Comparison of ENCODE assay signal across 8 mouse cellular contexts in genomic region chr10:63024580-63024910, GRCm38 (mm10). TPM values are rescaled to one million over a fixed set of nuclear protein-coding genes. Genes with fewer than 3 reads are reported as not detected.
A peak's percentile ranks its signal among the peaks of the same experiment; 100 is the strongest.
DNase-seq lines count a peak whose midpoint lies in the region; ATAC-seq and TF ChIP-seq lines count a peak whose summit lies in the region.

No protein-coding gene starts in this region.

- peak overlapping the region; percentile 84 for H3K9ac ChIP-seq in heart, adult 2 months (ENCODE audit: low read depth, low read length)
- peak overlapping the region; percentile 89 for H3K9ac ChIP-seq in neural tube, embryonic 15.5 days (replicated peaks)

- H3K4me1 ChIP-seq in heart, adult 2 months (ENCODE audit: control insufficient read depth, insufficient read depth, low read length), result peaks cover 9% of the 10 kb centered on the region
- H3K4me1 ChIP-seq in lung, adult 2 months (ENCODE audit: control insufficient read depth, insufficient read depth, low read length), result peaks cover 4% of the 10 kb centered on the region
- peaks cover 53% of the 10 kb centered on the region for H3K4me1 ChIP-seq in neural tube, embryonic 15.5 days

- TF ChIP-seq CTCF in heart, adult 2 months (IDR thresholded peaks at IDR 0.05), result peak; percentile 73
- peak; percentile 36 for TF ChIP-seq CTCF in lung, adult 2 months (IDR thresholded peaks at IDR 0.05; ENCODE audit: insufficient read depth, low read length)

- H3K27me3 ChIP-seq in heart, adult 2 months (ENCODE audit: control insufficient read depth, insufficient read depth, low read length), result no peaks in the 10 kb centered on the region
- no peaks in the 10 kb centered on the region for H3K27me3 ChIP-seq in neural tube, embryonic 15.5 days (replicated peaks)

- TF ChIP-seq EP300 in heart, adult 2 months (IDR thresholded peaks at IDR 0.05; ENCODE audit: insufficient read depth, low read depth, low read length), result 0 out of 2 replicates have a peak, but pooled peaks have one; percentile 21

- peak overlapping the region; percentile 88 for H3K4me3 ChIP-seq in heart, adult 2 months
- H3K4me3 ChIP-seq in lung, adult 2 months (replicated peaks; ENCODE audit: extremely low read depth, low read depth, low read length), result peak overlapping the region; percentile 83
- peak overlapping the region; percentile 76 for H3K4me3 ChIP-seq in neural tube, embryonic 15.5 days (replicated peaks)

- H3K27ac ChIP-seq in heart, adult 2 months, result peak overlapping the region; percentile 99
- peak overlapping the region; percentile 100 for H3K27ac ChIP-seq in neural tube, embryonic 15.5 days (replicated peaks)

- DNase-seq in urinary bladder, postnatal 14 days (ENCODE audit: low spot score), result peak; percentile 70
- no peak for DNase-seq in urinary bladder, postnatal 10 days (ENCODE audit: low spot score)
- DNase-seq in heart, adult 2 months, result peak in 1 of 2 experiments; percentile 82
- DNase-seq in kidney, adult 9 months, result peak; percentile 84
- DNase-seq in lung, adult 2 months, result no peak
- peak; percentile 39 for DNase-seq in thymus, postnatal 4 days

- WGBS in heart, adult 2 months, result under 1% methylated on average over 8 of the region's 8 CpGs
- 0% methylated on average over 8 of the region's 8 CpGs for WGBS in lung, adult 2 months
- WGBS in neural tube, embryonic 15.5 days, result 0% methylated on average over 8 of the region's 8 CpGs

- H3K79me2 ChIP-seq in heart, adult 2 months (replicated peaks; ENCODE audit: control insufficient read depth, insufficient read depth, low read length), result no peaks in the 10 kb centered on the region

- intact Hi-C loops in heart, adult 2 months (cut with DNase I), result loop anchor here (5.0 to 10.0 kb wide), 5 partner anchors 90 to 360 kb away; partner anchors contain the start of genes Ccar1, Dnajc12, Herc4 and Sirt1

- no peak for TF ChIP-seq POLR2A in heart, adult 2 months (IDR thresholded peaks at IDR 0.05; ENCODE audit: insufficient read depth, low read depth, low read length)
- TF ChIP-seq POLR2A in lung, adult 2 months (IDR thresholded peaks at IDR 0.05; ENCODE audit: borderline replicate concordance, extremely low read depth, low read depth, low read length), result no peak; the same call in 1 of the 2 replicates

- peaks cover 13% of the 10 kb centered on the region for H3K36me3 ChIP-seq in heart, adult 2 months (ENCODE audit: control insufficient read depth, insufficient read depth, low read length)
- no peaks in the 10 kb centered on the region for H3K36me3 ChIP-seq in neural tube, embryonic 15.5 days

- peak overlapping the region; percentile 67 for H3K4me2 ChIP-seq in neural tube, embryonic 15.5 days

- ATAC-seq in common myeloid progenitor, adult 5-6 weeks (replicated peaks; ENCODE audit: low read depth, poor library complexity, severe bottlenecking), result peak; percentile 36
- ATAC-seq in neural tube, embryonic 15.5 days (ENCODE audit: low FRiP score), result peak; percentile 54; the same call in 1 of the 2 replicates

- H3K9me3 ChIP-seq in neural tube, embryonic 15.5 days (replicated peaks), result no peaks in the 10 kb centered on the region

RNA-seq across cellular contexts. Expression of gene Pbld2, which starts 0.4 kb away (rescaled TPM):
- total RNA-seq in common myeloid progenitor, adult 5-6 weeks (2017), result 0.09 TPM in 1 of 2 replicates, not detected in the other
- 1 to 10 TPM; 7.6 to 9.9 TPM for total RNA-seq in heart, adult 2 months (2021)
- polyA plus RNA-seq in heart, adult 2 months (2012; rRNA removed), result 0.98 and 2.1 TPM in 2 replicates
- polyA plus RNA-seq in lung, adult 2 months (2012; rRNA removed), result 1.7 and 2.2 TPM in 2 replicates
- 0.81 and 1.00 TPM in 2 replicates for polyA plus RNA-seq in neural tube, embryonic 15.5 days (2015; fragmentation: Nextera tagmentation; extraction: Ambion mirVana)

RNA-seq across cellular contexts. Expression of gene Hnrnph3, which starts 0.5 kb away (rescaled TPM):
- 49.4 and 69.0 TPM in 2 replicates for total RNA-seq in common myeloid progenitor, adult 5-6 weeks (2017)
- 10 to 100 TPM; 33.5 to 34.5 TPM for total RNA-seq in heart, adult 2 months (2021)
- polyA plus RNA-seq in heart, adult 2 months (2012; rRNA removed), result 18.0 and 36.8 TPM in 2 replicates
- polyA plus RNA-seq in lung, adult 2 months (2012; rRNA removed), result 14.3 and 27.5 TPM in 2 replicates
- 116 and 117 TPM in 2 replicates for polyA plus RNA-seq in neural tube, embryonic 15.5 days (2015; fragmentation: Nextera tagmentation; extraction: Ambion mirVana)

RNA-seq across cellular contexts. Expression of gene Pbld1, which starts 35.4 kb away (rescaled TPM):
- not detected in 2 replicates for total RNA-seq in common myeloid progenitor, adult 5-6 weeks (2017)
- total RNA-seq in heart, adult 2 months (2021), result 1 to 10 TPM in 1 of 2 experiments, under 1 TPM in 1; 0.89 to 1.5 TPM
- polyA plus RNA-seq in heart, adult 2 months (2012; rRNA removed), result 1.0 and 1.2 TPM in 2 replicates
- 0.71 and 2.2 TPM in 2 replicates for polyA plus RNA-seq in lung, adult 2 months (2012; rRNA removed)
- 0.73 and 1.0 TPM in 2 replicates for polyA plus RNA-seq in neural tube, embryonic 15.5 days (2015; fragmentation: Nextera tagmentation; extraction: Ambion mirVana)

RNA-seq across cellular contexts. Expression of gene Rufy2, which starts 44.5 kb away (rescaled TPM):
- 9.1 and 21.6 TPM in 2 replicates for total RNA-seq in common myeloid progenitor, adult 5-6 weeks (2017)
- 1 to 10 TPM; 7.3 to 9.6 TPM for total RNA-seq in heart, adult 2 months (2021)
- polyA plus RNA-seq in heart, adult 2 months (2012; rRNA removed), result 2.5 and 4.4 TPM in 2 replicates
- polyA plus RNA-seq in lung, adult 2 months (2012; rRNA removed), result 2.6 and 4.4 TPM in 2 replicates
- polyA plus RNA-seq in neural tube, embryonic 15.5 days (2015; fragmentation: Nextera tagmentation; extraction: Ambion mirVana), result 59.5 and 61.5 TPM in 2 replicates

Comparison
In these comparisons a context has a peak if more than half of its experiments do, and no peak if none do; other contexts are left out.
1. DNase-seq: peak in urinary bladder, postnatal 14 days (single experiment), kidney, adult 9 months (single experiment) and thymus, postnatal 4 days (single experiment); none in urinary bladder, postnatal 10 days (single experiment) and lung, adult 2 months (single experiment).
2. Peak in every context shown above with its lines, with median percentiles within 50 percentile points of each other: H3K4me3 ChIP-seq.